Mouse (Mus musculus): ENCODE results near the gene Phactr2.

GRCm38 (mm10) chr10:13294886-13295285 lies 179.3 kb downstream of the Phactr2 start:
- TF ChIP-seq POLR2A (IDR thresholded peaks at IDR 0.05; ENCODE audit: low read depth, low read length) (no peak), CTCF (IDR thresholded peaks at IDR 0.05; ENCODE audit: extremely low read depth, insufficient read depth, insufficient read length, insufficient replicate concordance) (no peak)
